Mouse (Mus musculus): ENCODE results near the gene Aldh1a7.

GRCm38 (mm10) chr19:20722913-20723312, 4.4 kb downstream of the Aldh1a7 start:
- TF ChIP-seq CTCF (IDR thresholded peaks at IDR 0.05; ENCODE audit: insufficient read depth, low read depth, low read length) (no peak), POLR2A (IDR thresholded peaks at IDR 0.05; ENCODE audit: insufficient read depth, low read depth, low read length) (no peak)
